Mouse (Mus musculus) E14TG2a.4 (cell line): ENCODE data around the gene Lrrc7.

Experiments used
- CTCF ChIP-seq: conservative IDR thresholded peaks from 2 replicates; pipeline ENCODE4 v1.5.1; 2014; ENCODE audit warnings: low read length
- NANOG ChIP-seq: IDR thresholded peaks from 2 replicates; pipeline ENCODE4 v1.6.1; 2014; ENCODE audit warnings: borderline replicate concordance, low read length, mixed read lengths
- POU5F1 ChIP-seq: IDR thresholded peaks from 2 replicates; pipeline ENCODE4 v1.6.1; 2014; ENCODE audit warnings: low read length, borderline replicate concordance

GRCm38 (mm10) chr3:158154134-158154533 is 407.9 kb downstream of the Lrrc7 start:
- no peak for TF ChIP-seq CTCF
- TF ChIP-seq POU5F1: no peak
- no peak for TF ChIP-seq NANOG
